Mouse (Mus musculus) forebrain, embryonic 14.5 days (tissue): ENCODE measurements at regions not wholly inside any gene's neighbourhood (a gene's known extent, or its start where the extent isn't known, plus 50 kb on each side); places are given as distances from the start of the nearest gene placed in this dataset.

Source experiments
- ATAC-seq: fragments of 200-750 bp; cut with Nextera tagmentation; 2 replicates; pipeline ENCODE4 v1.8.0; 2017; ENCODE audit warnings: mild to moderate bottlenecking, moderate library complexity
- DNase-seq: peaks from one replicate; pipeline ENCODE4 v3.0.0-alpha.2; 2015; ENCODE audit warnings: low spot score
- H3K27ac ChIP-seq: fragments of 300-500 bp; sonication (generic); 2 replicates; pipeline ENCODE4 v1.5.1; 2014; ENCODE audit warnings: low read depth, mild to moderate bottlenecking, control low read depth, low read length, moderate library complexity
- H3K27me3 ChIP-seq: fragments of 300-500 bp; sonication (generic); replicated peaks from 2 replicates; pipeline ENCODE4 v1.6.1; 2014; ENCODE audit warnings: low read length, control low read depth, mixed read lengths; ENCODE audit not compliant: control insufficient read depth, insufficient read depth
- H3K36me3 ChIP-seq: fragments of 300-500 bp; sonication (generic); 2 replicates; pipeline ENCODE4 v1.6.1; 2014; ENCODE audit warnings: low read length, control low read depth; ENCODE audit not compliant: control insufficient read depth, insufficient read depth
- H3K4me1 ChIP-seq: fragments of 300-500 bp; sonication (generic); 2 replicates; pipeline ENCODE4 v1.6.1; 2014; ENCODE audit warnings: antibody characterized with exemption, low read length, control low read depth; ENCODE audit not compliant: control insufficient read depth, insufficient read depth
- H3K4me2 ChIP-seq: fragments of 300-500 bp; sonication (generic); 2 replicates; pipeline ENCODE4 v1.6.1; 2014; ENCODE audit warnings: mild to moderate bottlenecking, control low read depth, low read length
- H3K4me3 ChIP-seq: fragments of 300-500 bp; sonication (generic); 2 replicates; pipeline ENCODE4 v1.5.1; 2014; ENCODE audit warnings: low read depth, low read length, control low read depth
- H3K9ac ChIP-seq: fragments of 300-500 bp; sonication (generic); 2 replicates; pipeline ENCODE4 v1.6.1; 2014; ENCODE audit warnings: mild to moderate bottlenecking, low read length, control low read depth, moderate library complexity
- H3K9me3 ChIP-seq: fragments of 300-500 bp; sonication (generic); replicated peaks from 2 replicates; pipeline ENCODE4 v1.6.1; 2016; ENCODE audit warnings: low read length, control low read depth, mixed read lengths; ENCODE audit not compliant: control insufficient read depth
- WGBS: fragments of 180-500 bp; shearing (Covaris S2); extraction: QIAGEN DNeasy Blood & Tissue Kit; methylation state at CpG from one replicate; pipeline ENCODE4 v1.1.7; 2014; 5-methylcytosine and 5-hydroxymethylcytosine counted together

- peak; percentile 73 for DNase-seq
These were observed 169.5 kb upstream of the Tent5a start for GRCm38 (mm10) chr9:85496506-85497239.

GRCm38 (mm10) chr9:85495056-85495455, 167.9 kb upstream of the Tent5a start:
- Histone ChIP-seq H3K36me3 (no peaks in the 10 kb centered on the region), H3K27me3 (peaks cover 4% of the 10 kb centered on the region; the same call in 1 of the 2 replicates), H3K27ac (no peak overlapping the region), H3K9ac (no peak overlapping the region), H3K4me2 (no peak overlapping the region), H3K4me3 (no peak overlapping the region), H3K9me3 (no peaks in the 10 kb centered on the region), H3K4me1 (peaks cover 12% of the 10 kb centered on the region)
- no peak for DNase-seq
- no peak for ATAC-seq
- 86% methylated on average over 4 of the region's 4 CpGs for WGBS

More at GRCm38 (mm10) chr9:85496506-85497239, 169.5 kb upstream of the Tent5a start:
- ATAC-seq: peak; percentile 86
- WGBS: 3% methylated on average over 8 of the region's 8 CpGs
- H3K4me2 ChIP-seq: no peak overlapping the region
- no peaks in the 10 kb centered on the region for H3K9me3 ChIP-seq
- no peaks in the 10 kb centered on the region for H3K27me3 ChIP-seq
- no peaks in the 10 kb centered on the region for H3K36me3 ChIP-seq
- H3K4me3 ChIP-seq: no peak overlapping the region
- H3K27ac ChIP-seq: no peak overlapping the region
- no peak overlapping the region for H3K9ac ChIP-seq
- H3K4me1 ChIP-seq: peaks cover 12% of the 10 kb centered on the region

- Histone ChIP-seq H3K9me3 (no peaks in the 10 kb centered on the region), H3K27me3 (peaks cover 4% of the 10 kb centered on the region; the same call in 1 of the 2 replicates), H3K4me1 (peaks cover 12% of the 10 kb centered on the region), H3K27ac (no peak overlapping the region), H3K4me2 (no peak overlapping the region), H3K36me3 (no peaks in the 10 kb centered on the region), H3K4me3 (no peak overlapping the region), H3K9ac (no peak overlapping the region)
- 88% methylated on average over 4 of the region's 4 CpGs for WGBS
- no peak for ATAC-seq
- DNase-seq: no peak
These were observed 166.6 kb upstream of the Tent5a start for GRCm38 (mm10) chr9:85493760-85494159.

GRCm38 (mm10) chr9:85490367-85490766, 163.2 kb upstream of the Tent5a start:
- Histone ChIP-seq H3K4me1 (peaks cover 6% of the 10 kb centered on the region; the same call in 1 of the 2 replicates), H3K27ac (no peak overlapping the region), H3K9ac (no peak overlapping the region), H3K4me3 (no peak overlapping the region), H3K9me3 (no peaks in the 10 kb centered on the region), H3K27me3 (peaks cover 4% of the 10 kb centered on the region; the same call in 1 of the 2 replicates), H3K36me3 (no peaks in the 10 kb centered on the region), H3K4me2 (no peak overlapping the region)
- WGBS: 81% methylated on average over 3 of the region's 3 CpGs
- ATAC-seq (no peak), DNase-seq (no peak)

GRCm38 (mm10) chr9:85487915-85488314, 160.8 kb upstream of the Tent5a start:
- Histone ChIP-seq H3K4me3 (no peak overlapping the region), H3K4me2 (no peak overlapping the region), H3K9me3 (no peaks in the 10 kb centered on the region), H3K4me1 (peaks cover 6% of the 10 kb centered on the region; the same call in 1 of the 2 replicates), H3K27me3 (peaks cover 4% of the 10 kb centered on the region; the same call in 1 of the 2 replicates), H3K36me3 (no peaks in the 10 kb centered on the region), H3K9ac (no peak overlapping the region), H3K27ac (no peak overlapping the region)
- 18% methylated on average over 2 of the region's 2 CpGs for WGBS
- DNase-seq (peak; percentile 19), ATAC-seq (peak; percentile 67; the same call in 1 of the 2 replicates)

GRCm38 (mm10) chr9:85487052-85487668, 160.0 kb upstream of the Tent5a start:
- ATAC-seq: 0 out of 2 replicates have a peak, but pooled peaks have one; percentile 37
- WGBS: 5% methylated on average over 3 of the region's 3 CpGs

GRCm38 (mm10) chr9:85485749-85486148, 158.6 kb upstream of the Tent5a start:
- WGBS: 55% methylated on average over 1 of the region's 1 CpGs
- peaks cover 6% of the 10 kb centered on the region; the same call in 1 of the 2 replicates for H3K4me1 ChIP-seq
- peaks cover 4% of the 10 kb centered on the region; the same call in 1 of the 2 replicates for H3K27me3 ChIP-seq
- H3K4me3 ChIP-seq: no peak overlapping the region
- no peaks in the 10 kb centered on the region for H3K9me3 ChIP-seq
- no peak overlapping the region for H3K27ac ChIP-seq
- H3K9ac ChIP-seq: no peak overlapping the region
- ATAC-seq (no peak), DNase-seq (no peak)
- no peaks in the 10 kb centered on the region for H3K36me3 ChIP-seq
- no peak overlapping the region for H3K4me2 ChIP-seq

More at GRCm38 (mm10) chr9:85487052-85487668, 160.0 kb upstream of the Tent5a start:
- Histone ChIP-seq H3K27me3 (peaks cover 4% of the 10 kb centered on the region; the same call in 1 of the 2 replicates), H3K4me3 (no peak overlapping the region), H3K4me2 (no peak overlapping the region), H3K9me3 (no peaks in the 10 kb centered on the region), H3K4me1 (peaks cover 6% of the 10 kb centered on the region; the same call in 1 of the 2 replicates), H3K36me3 (no peaks in the 10 kb centered on the region), H3K27ac (no peak overlapping the region), H3K9ac (no peak overlapping the region)
- DNase-seq: peak; percentile 33

GRCm38 (mm10) chr9:85483248-85483647, 156.1 kb upstream of the Tent5a start:
- no peak for DNase-seq
- peaks cover 6% of the 10 kb centered on the region; the same call in 1 of the 2 replicates for H3K4me1 ChIP-seq
- H3K9me3 ChIP-seq: no peaks in the 10 kb centered on the region
- 93% methylated on average over 4 of the region's 4 CpGs for WGBS
- H3K9ac ChIP-seq: no peak overlapping the region
- no peak for ATAC-seq
- no peaks in the 10 kb centered on the region for H3K27me3 ChIP-seq
- no peaks in the 10 kb centered on the region for H3K36me3 ChIP-seq
- no peak overlapping the region for H3K4me3 ChIP-seq
- no peak overlapping the region for H3K4me2 ChIP-seq
- H3K27ac ChIP-seq: no peak overlapping the region

- no peaks in the 10 kb centered on the region for H3K27me3 ChIP-seq
- 65% methylated on average over 2 of the region's 2 CpGs for WGBS
- ATAC-seq: no peak
- H3K4me2 ChIP-seq: no peak overlapping the region
- H3K9me3 ChIP-seq: no peaks in the 10 kb centered on the region
- no peak overlapping the region for H3K27ac ChIP-seq
- DNase-seq: no peak
- H3K36me3 ChIP-seq: no peaks in the 10 kb centered on the region
- H3K4me1 ChIP-seq: no peaks in the 10 kb centered on the region
- H3K9ac ChIP-seq: no peak overlapping the region
- H3K4me3 ChIP-seq: no peak overlapping the region
These were observed 153.4 kb upstream of the Tent5a start for GRCm38 (mm10) chr9:85480566-85480965.
